Mouse (Mus musculus): ENCODE data around the gene Nckap1l.

The Nckap1l gene

DNA sequence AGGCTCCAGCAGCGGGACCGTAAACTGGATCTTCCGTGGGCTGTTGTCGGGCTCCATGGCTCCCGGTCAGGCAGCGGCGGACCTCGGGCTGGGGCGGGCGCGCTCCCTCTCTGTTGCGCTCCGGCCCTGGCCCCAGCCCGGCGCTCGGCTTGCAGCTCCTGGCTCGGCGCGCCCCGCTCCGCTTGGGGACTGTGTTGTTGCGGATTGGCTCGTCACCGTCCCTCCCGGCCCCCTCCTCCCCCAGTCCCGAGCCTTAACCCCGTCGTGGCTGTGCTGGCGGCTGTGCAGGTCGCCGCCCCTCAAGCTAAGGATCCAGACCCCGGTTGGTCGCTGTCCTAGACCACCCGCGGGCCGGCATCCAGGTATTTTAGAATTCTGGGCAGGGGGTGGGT lies 84.2 kb downstream of the Nckap1l start, which contains the start of gene Ppp1r1a:
Gene Ppp1r1a (minus strand): TSS at position 182 of the 392 bp plus-strand sequence.
- under 1% methylated on average over 34 of the region's 36 CpGs for whole genome bisulfite sequencing

- 86% methylated on average over 2 of the region's 2 CpGs for WGBS
Observed at GRCm38 (mm10) chr15:103539259-103539658, 85.7 kb downstream of the Nckap1l start.

DNA sequence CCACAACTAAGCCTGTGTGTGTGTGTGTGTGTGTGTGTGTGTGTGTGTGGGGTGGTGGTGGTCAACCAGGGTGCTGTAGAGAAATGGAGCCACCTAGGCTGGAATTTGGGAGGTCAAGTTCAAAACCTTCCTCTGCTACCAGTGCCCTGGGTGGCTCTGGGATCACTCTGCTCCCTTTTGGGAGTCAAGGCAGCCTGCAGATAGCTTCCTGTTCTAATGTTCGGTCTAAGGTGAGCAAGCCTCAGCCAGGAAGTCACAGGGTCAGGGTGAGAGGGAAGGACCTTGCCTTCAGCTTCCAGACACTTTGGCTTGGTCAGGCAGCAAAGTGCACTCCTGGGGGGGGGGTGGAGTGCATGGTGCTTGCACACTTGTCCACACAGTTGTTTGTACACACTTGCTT lies 87.1 kb downstream of the Nckap1l start:
- 76% methylated on average over 1 of the region's 1 CpGs for WGBS

DNA sequence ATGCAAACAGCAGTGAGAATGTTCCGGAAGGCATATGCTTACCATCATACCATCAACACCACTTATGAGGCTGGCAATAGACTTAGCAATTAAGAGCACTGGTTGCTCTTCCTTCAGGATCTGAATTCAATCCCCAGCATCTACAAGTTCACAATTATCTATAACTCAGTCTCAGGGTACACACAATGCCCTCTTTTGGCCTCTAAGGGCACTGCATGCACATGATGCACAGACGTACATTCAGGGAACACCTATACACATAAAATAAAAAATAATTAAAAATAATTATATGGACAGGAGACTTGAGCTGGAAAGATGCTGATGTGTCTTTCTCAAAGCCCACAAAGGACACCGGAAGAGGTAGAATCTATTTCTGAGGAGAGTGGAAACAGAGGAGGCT lies 94.4 kb downstream of the Nckap1l start:
- WGBS = 89% methylated on average over 3 of the region's 3 CpGs

Data from cerebral cortex, adult 2 months (tissue).